Mouse (Mus musculus): Measurements from ENCODE around the gene 1700020N01Rik.

The 1700020N01Rik gene

GRCm38 (mm10) chr10:21592896-21593380 is at the start of gene 1700020N01Rik:
Gene 1700020N01Rik (plus strand): TSS chr10:21593145.
- no peak for DNase-seq (ENCODE audit: low spot score)

- no peak for DNase-seq (ENCODE audit: low spot score)
These were observed 49.2 kb upstream of the 1700020N01Rik start for GRCm38 (mm10) chr10:21543576-21544278.

- no peak for DNase-seq (ENCODE audit: low spot score)
These were observed 48.2 kb upstream of the 1700020N01Rik start for GRCm38 (mm10) chr10:21544721-21545120.

GRCm38 (mm10) chr10:21545446-21545845 is 47.5 kb upstream of the 1700020N01Rik start:
- no peak for DNase-seq (ENCODE audit: low spot score)

GRCm38 (mm10) chr10:21548871-21549505 is 44.0 kb upstream of the 1700020N01Rik start:
- DNase-seq (ENCODE audit: low spot score): no peak

GRCm38 (mm10) chr10:21552967-21553682 is 39.8 kb upstream of the 1700020N01Rik start:
- DNase-seq (ENCODE audit: low spot score): no peak

- no peak for DNase-seq (ENCODE audit: low spot score)
These were observed 39.3 kb upstream of the 1700020N01Rik start for GRCm38 (mm10) chr10:21553683-21554035.

- no peak for DNase-seq (ENCODE audit: low spot score)
These were observed 37.9 kb upstream of the 1700020N01Rik start for GRCm38 (mm10) chr10:21554896-21555580.

- no peak for DNase-seq (ENCODE audit: low spot score)
These were observed 33.2 kb upstream of the 1700020N01Rik start for GRCm38 (mm10) chr10:21559769-21560168.

GRCm38 (mm10) chr10:21561181-21561580 is 31.8 kb upstream of the 1700020N01Rik start:
- no peak for DNase-seq (ENCODE audit: low spot score)

- no peak for DNase-seq (ENCODE audit: low spot score)
These were observed 29.5 kb upstream of the 1700020N01Rik start for GRCm38 (mm10) chr10:21563446-21563845.

GRCm38 (mm10) chr10:21564189-21564588 is 28.8 kb upstream of the 1700020N01Rik start:
- DNase-seq (ENCODE audit: low spot score): no peak

- DNase-seq (ENCODE audit: low spot score): no peak
These were observed 26.9 kb upstream of the 1700020N01Rik start for GRCm38 (mm10) chr10:21566074-21566473.

GRCm38 (mm10) chr10:21571615-21572014 is 21.3 kb upstream of the 1700020N01Rik start:
- DNase-seq (ENCODE audit: low spot score): no peak

- DNase-seq (ENCODE audit: low spot score): no peak
These were observed 19.2 kb upstream of the 1700020N01Rik start for GRCm38 (mm10) chr10:21573713-21574112.

GRCm38 (mm10) chr10:21575806-21576378 is 17.1 kb upstream of the 1700020N01Rik start:
- no peak for DNase-seq (ENCODE audit: low spot score)

- no peak for DNase-seq (ENCODE audit: low spot score)
These were observed 15.1 kb upstream of the 1700020N01Rik start for GRCm38 (mm10) chr10:21577798-21578197.

GRCm38 (mm10) chr10:21581546-21581945 is 11.4 kb upstream of the 1700020N01Rik start:
- DNase-seq (ENCODE audit: low spot score): no peak

GRCm38 (mm10) chr10:21587041-21587440 is 5.9 kb upstream of the 1700020N01Rik start:
- no peak for DNase-seq (ENCODE audit: low spot score)

GRCm38 (mm10) chr10:21588007-21588852 is 4.7 kb upstream of the 1700020N01Rik start:
- no peak for DNase-seq (ENCODE audit: low spot score)

- DNase-seq (ENCODE audit: low spot score): peak; percentile 11
These were observed 8.0 kb downstream of the 1700020N01Rik start for GRCm38 (mm10) chr10:21600931-21601330.

Data from spleen, adult 12 weeks (tissue).